ENCODE assay signal across 20 mouse cellular contexts in genomic region chr4:138383789-138384188, GRCm38 (mm10). TPM values are rescaled to one million over a fixed set of nuclear protein-coding genes. Genes with fewer than 3 reads are reported as not detected.
"Had no signal": no experiment of that assay in that cellular context is flagged by ENCODE, and none has a peak within 500 bp of the region (broad histone marks: within the 10 kb centered on the region; RNA-seq: fewer than 3 reads in every experiment).

No protein-coding gene starts in this region.

- H3K9ac ChIP-seq: kidney, embryonic 15.5 days; limb, embryonic 13.5 days; liver, embryonic 12.5 days; liver, embryonic 15.5 days; lung, embryonic 15.5 days had no signal

- ATAC-seq: liver, embryonic 12.5 days had no signal

- H3K9me3 ChIP-seq: kidney, embryonic 15.5 days; limb, embryonic 10.5 days; limb, embryonic 13.5 days; liver, embryonic 12.5 days; liver, embryonic 15.5 days; lung, embryonic 15.5 days had no signal

- H3K4me2 ChIP-seq: kidney, embryonic 15.5 days; limb, embryonic 13.5 days; liver, embryonic 12.5 days; liver, embryonic 15.5 days; lung, embryonic 15.5 days; midbrain, embryonic 11.5 days had no signal

- H3K4me3 ChIP-seq: kidney, embryonic 15.5 days; limb, embryonic 10.5 days; limb, embryonic 13.5 days; liver, embryonic 12.5 days; liver, embryonic 15.5 days; lung, embryonic 15.5 days had no signal

- H3K27me3 ChIP-seq: liver, embryonic 15.5 days had no signal

- H3K36me3 ChIP-seq: kidney, embryonic 15.5 days; limb, embryonic 10.5 days; limb, embryonic 13.5 days; liver, embryonic 12.5 days; liver, embryonic 15.5 days; lung, embryonic 15.5 days had no signal

- H3K27ac ChIP-seq: kidney, embryonic 15.5 days; limb, embryonic 10.5 days; limb, embryonic 13.5 days; liver, embryonic 12.5 days; liver, embryonic 15.5 days; lung, embryonic 15.5 days had no signal

- DNase-seq: kidney, adult 8-10 months; kidney, postnatal 10 days; kidney, postnatal 4 days; liver; lung, adult 18-20 months; lung, postnatal 10 days; lung, postnatal 36 days; midbrain, embryonic 14.5 days; right cerebral cortex, postnatal 14 days; right cerebral cortex, postnatal 4 days; thymus, postnatal 25 days had no signal

- H3K4me1 ChIP-seq: limb, embryonic 10.5 days; limb, embryonic 13.5 days; liver, embryonic 12.5 days; liver, embryonic 15.5 days; lung, embryonic 15.5 days had no signal

RNA-seq across cellular contexts. Expression of gene Fam43b, which starts 12.5 kb away (rescaled TPM):
- total RNA-seq: megakaryocyte-erythroid progenitor cell, adult 5-6 weeks had no signal
- polyA plus RNA-seq: kidney, embryonic 15.5 days; limb, embryonic 10.5 days; limb, embryonic 13.5 days; liver, embryonic 12.5 days; liver, embryonic 15.5 days; lung, embryonic 15.5 days; neural tube, embryonic 11.5 days had no signal
